Mouse (Mus musculus): ENCODE measurements around the gene March1.

GRCm38 (mm10) chr8:66119294-66119693, 501.6 kb downstream of the March1 start:
- TF ChIP-seq CTCF (IDR thresholded peaks at IDR 0.05) (no peak), POLR2A (IDR thresholded peaks at IDR 0.05; ENCODE audit: insufficient read depth, low read depth, low read length) (no peak)

Measured in heart, adult 2 months (tissue).